Mouse (Mus musculus) megakaryocyte, embryonic 14.5 days (primary cell): ENCODE results near the gene 2410004P03Rik.

Source experiments
- FLI1 ChIP-seq: IDR thresholded peaks from 2 replicates; pipeline ENCODE4 v1.6.1; 2012; ENCODE audit warnings: low read length, inconsistent platforms, mixed read lengths
- GATA1 ChIP-seq: IDR thresholded peaks from 3 replicates; pipeline ENCODE4 v1.6.1; 2012; ENCODE audit warnings: mixed read lengths, low read length, inconsistent platforms, borderline replicate concordance

GRCm38 (mm10) chr12:16963354-16963753, 48.2 kb downstream of the 2410004P03Rik start:
- no peak for TF ChIP-seq FLI1
- no peak for TF ChIP-seq GATA1
